Mouse (Mus musculus) midbrain, embryonic 16.5 days (tissue): ENCODE data around the gene Gm3952. TPM values are rescaled to one million over a fixed set of nuclear protein-coding genes. Genes with fewer than 3 reads are reported as not detected.
A peak's percentile ranks its signal among the peaks of the same experiment; 100 is the strongest.

Source experiments
- ATAC-seq: fragments of 200-750 bp; cut with Nextera tagmentation; 2 replicates; pipeline ENCODE4 v1.8.0; 2017; ENCODE audit warnings: moderate TSS enrichment
- H3K27ac ChIP-seq: fragments of 300-500 bp; sonication (generic); 2 replicates; pipeline ENCODE4 v1.5.1; 2014; ENCODE audit warnings: mild to moderate bottlenecking, low read length, mixed read lengths
- H3K27me3 ChIP-seq: fragments of 300-500 bp; sonication (generic); 2 replicates; pipeline ENCODE4 v1.6.1; 2014; ENCODE audit warnings: low read depth, low read length, mixed read lengths; ENCODE audit not compliant: control insufficient read depth, insufficient read depth
- H3K36me3 ChIP-seq: fragments of 300-500 bp; sonication (generic); 2 replicates; pipeline ENCODE4 v1.6.1; 2014; ENCODE audit warnings: mild to moderate bottlenecking, low read length, moderate library complexity, mixed read lengths; ENCODE audit not compliant: control insufficient read depth, insufficient read depth
- H3K4me1 ChIP-seq: fragments of 300-500 bp; sonication (generic); 2 replicates; pipeline ENCODE4 v1.6.1; 2014; ENCODE audit warnings: mild to moderate bottlenecking, low read length, mixed read lengths; ENCODE audit not compliant: control insufficient read depth, insufficient read depth
- H3K4me2 ChIP-seq: fragments of 300-500 bp; sonication (generic); 2 replicates; pipeline ENCODE4 v1.6.1; 2014; ENCODE audit warnings: mild to moderate bottlenecking, low read length, mixed read lengths
- H3K4me3 ChIP-seq: fragments of 300-500 bp; sonication (generic); 2 replicates; pipeline ENCODE4 v1.5.1; 2014; ENCODE audit warnings: low read depth, mild to moderate bottlenecking, low read length, moderate library complexity, mixed read lengths
- H3K9ac ChIP-seq: fragments of 300-500 bp; sonication (generic); 2 replicates; pipeline ENCODE4 v1.6.1; 2014; ENCODE audit warnings: low read depth, low read length, mixed read lengths
- H3K9me3 ChIP-seq: fragments of 300-500 bp; sonication (generic); replicated peaks from 2 replicates; pipeline ENCODE4 v1.6.1; 2014; ENCODE audit warnings: mild to moderate bottlenecking, low read length, mixed read lengths; ENCODE audit not compliant: control insufficient read depth, poor library complexity, severe bottlenecking
- WGBS: fragments of 180-500 bp; shearing (Covaris S2); extraction: QIAGEN DNeasy Blood & Tissue Kit; methylation state at CpG from one replicate; pipeline ENCODE4 v1.1.7; 2014; 5-methylcytosine and 5-hydroxymethylcytosine counted together
- polyA plus RNA-seq: library from polyadenylated mRNA; unstranded; fragments of >200 nt; fragmentation: Nextera tagmentation; extraction: Ambion mirVana; gene quantifications from 2 replicates; pipeline ENCODE4 v1.2.1, GENCODE M21; 2015

Gm3952 gene
- not detected in 2 replicates for polyA plus RNA-seq

GRCm38 (mm10) chr8:128798594-128798993 lies at the start of gene Gm3952:
Gm3952 (minus strand) TSS chr8:128798694.
- Histone ChIP-seq H3K9ac (no peak within 1 kb of the TSS), H3K4me1 (no peaks in the 10 kb centered on the region), H3K4me2 (no peak within 1 kb of the TSS), H3K27ac (no peak within 1 kb of the TSS), H3K27me3 (no peaks in the 10 kb centered on the region), H3K9me3 (no peaks in the 10 kb centered on the region), H3K36me3 (no peaks in the 10 kb centered on the region), H3K4me3 (no peak within 1 kb of the TSS)
- 88% methylated on average over 1 of the region's 1 CpGs for WGBS
- ATAC-seq: no peak

GRCm38 (mm10) chr8:128843749-128844148 lies 45.3 kb upstream of the Gm3952 start:
- no peaks in the 10 kb centered on the region for H3K9me3 ChIP-seq
- H3K27me3 ChIP-seq: no peaks in the 10 kb centered on the region
- no peak overlapping the region for H3K27ac ChIP-seq
- 52% methylated on average over 5 of the region's 5 CpGs for WGBS
- no peak for ATAC-seq
- no peaks in the 10 kb centered on the region for H3K4me1 ChIP-seq
- H3K36me3 ChIP-seq: no peaks in the 10 kb centered on the region
- no peak overlapping the region for H3K9ac ChIP-seq
- H3K4me2 ChIP-seq: no peak overlapping the region
- H3K4me3 ChIP-seq: no peak overlapping the region

- 88% methylated on average over 4 of the region's 4 CpGs for WGBS
- H3K27ac ChIP-seq: no peak overlapping the region
- no peaks in the 10 kb centered on the region for H3K4me1 ChIP-seq
- H3K36me3 ChIP-seq: no peaks in the 10 kb centered on the region
- H3K27me3 ChIP-seq: no peaks in the 10 kb centered on the region
- no peak for ATAC-seq
- H3K4me3 ChIP-seq: no peak overlapping the region
- H3K4me2 ChIP-seq: no peak overlapping the region
- H3K9ac ChIP-seq: no peak overlapping the region
- H3K9me3 ChIP-seq: no peaks in the 10 kb centered on the region
These were observed 14.0 kb upstream of the Gm3952 start for GRCm38 (mm10) chr8:128812521-128812920.

GRCm38 (mm10) chr8:128735692-128736091 lies 62.8 kb downstream of the Gm3952 start:
- Histone ChIP-seq H3K4me2 (no peak overlapping the region), H3K9ac (no peak overlapping the region), H3K27me3 (no peaks in the 10 kb centered on the region), H3K9me3 (no peaks in the 10 kb centered on the region), H3K4me1 (no peaks in the 10 kb centered on the region; the same call in 1 of the 2 replicates), H3K4me3 (no peak overlapping the region), H3K27ac (no peak overlapping the region), H3K36me3 (peaks cover 11% of the 10 kb centered on the region)
- WGBS: 96% methylated on average over 3 of the region's 3 CpGs
- no peak for ATAC-seq

GRCm38 (mm10) chr8:128734118-128734517 lies 64.4 kb downstream of the Gm3952 start:
- no peak overlapping the region for H3K4me3 ChIP-seq
- H3K36me3 ChIP-seq: peaks cover 15% of the 10 kb centered on the region
- no peaks in the 10 kb centered on the region for H3K9me3 ChIP-seq
- 94% methylated on average over 3 of the region's 3 CpGs for WGBS
- no peak for ATAC-seq
- no peak overlapping the region for H3K9ac ChIP-seq
- H3K27ac ChIP-seq: no peak overlapping the region
- H3K4me1 ChIP-seq: no peaks in the 10 kb centered on the region; the same call in 1 of the 2 replicates
- H3K27me3 ChIP-seq: no peaks in the 10 kb centered on the region
- no peak overlapping the region for H3K4me2 ChIP-seq

GRCm38 (mm10) chr8:128732254-128732653 lies 66.2 kb downstream of the Gm3952 start:
- Histone ChIP-seq H3K4me3 (no peak overlapping the region), H3K9me3 (no peaks in the 10 kb centered on the region), H3K4me2 (no peak overlapping the region), H3K9ac (no peak overlapping the region), H3K4me1 (no peaks in the 10 kb centered on the region; the same call in 1 of the 2 replicates), H3K27me3 (no peaks in the 10 kb centered on the region), H3K36me3 (peaks cover 15% of the 10 kb centered on the region), H3K27ac (peak overlapping the region; percentile 58; the same call in 1 of the 2 replicates)
- 8% methylated on average over 2 of the region's 2 CpGs for WGBS
- ATAC-seq: peak; percentile 71; the same call in 1 of the 2 replicates

GRCm38 (mm10) chr8:128727213-128727612 lies 71.3 kb downstream of the Gm3952 start:
- no peak overlapping the region for H3K4me2 ChIP-seq
- no peaks in the 10 kb centered on the region for H3K27me3 ChIP-seq
- no peak overlapping the region for H3K4me3 ChIP-seq
- H3K9me3 ChIP-seq: no peaks in the 10 kb centered on the region
- WGBS: 53% methylated on average over 1 of the region's 1 CpGs
- H3K4me1 ChIP-seq: no peaks in the 10 kb centered on the region; the same call in 1 of the 2 replicates
- H3K36me3 ChIP-seq: peaks cover 32% of the 10 kb centered on the region
- no peak overlapping the region for H3K9ac ChIP-seq
- no peak overlapping the region for H3K27ac ChIP-seq
- ATAC-seq: no peak

GRCm38 (mm10) chr8:128724819-128725218 lies 73.7 kb downstream of the Gm3952 start:
- Histone ChIP-seq H3K4me1 (no peaks in the 10 kb centered on the region), H3K27ac (no peak overlapping the region), H3K36me3 (peaks cover 31% of the 10 kb centered on the region), H3K9ac (no peak overlapping the region), H3K4me2 (no peak overlapping the region), H3K9me3 (no peaks in the 10 kb centered on the region), H3K4me3 (no peak overlapping the region), H3K27me3 (no peaks in the 10 kb centered on the region)
- ATAC-seq: peak; percentile 70
- 59% methylated on average over 1 of the region's 1 CpGs for WGBS

GRCm38 (mm10) chr8:128716184-128716583 lies 82.3 kb downstream of the Gm3952 start:
- Histone ChIP-seq H3K27ac (no peak overlapping the region), H3K9me3 (no peaks in the 10 kb centered on the region), H3K36me3 (peaks cover 25% of the 10 kb centered on the region), H3K4me1 (no peaks in the 10 kb centered on the region), H3K27me3 (no peaks in the 10 kb centered on the region), H3K9ac (no peak overlapping the region), H3K4me3 (no peak overlapping the region), H3K4me2 (no peak overlapping the region)
- ATAC-seq: no peak
